Mouse (Mus musculus): ENCODE measurements around the gene Gm20431.

DNA sequence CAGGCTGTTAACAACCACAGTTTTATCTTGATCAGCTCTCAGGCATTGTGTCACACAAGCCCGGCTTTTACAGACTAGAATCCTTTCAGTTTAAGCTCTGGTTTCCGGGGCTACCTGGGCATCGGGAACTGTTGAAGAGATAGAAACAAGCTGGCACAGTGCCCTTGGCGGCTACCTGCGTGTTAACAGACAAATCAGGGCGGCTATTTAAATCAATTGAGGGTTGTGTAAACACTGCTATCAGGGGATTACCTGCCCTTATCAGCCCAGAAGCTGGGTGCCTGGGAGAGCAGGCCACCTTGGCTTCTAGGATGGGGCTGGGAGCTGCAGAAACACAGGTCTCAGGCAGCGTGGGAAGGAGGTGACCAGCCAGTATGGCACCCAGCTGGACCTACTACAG lies 8.6 kb downstream of the Gm20431 start:
- TF ChIP-seq CTCF (IDR thresholded peaks at IDR 0.05; ENCODE audit: extremely low read depth, insufficient read length, insufficient replicate concordance, low read depth, low read length) (no peak), POLR2A (IDR thresholded peaks at IDR 0.05; ENCODE audit: low read depth, low read length) (no peak)

Measured in small intestine, adult 2 months (tissue).